Mouse (Mus musculus): ENCODE measurements at regions not wholly inside any gene's neighbourhood (a gene's known extent, or its start where the extent isn't known, plus 50 kb on each side); places are given as distances from the start of the nearest gene placed in this dataset.

- in situ Hi-C loops (cut with MboI; ENCODE audit: low sequenced_read_pairs in 2 of 2, unreplicated experiment in 2 of 2), result no loop called here
- no peaks in the 10 kb centered on the region for H3K36me3 ChIP-seq (ENCODE audit: control insufficient read depth, insufficient read depth, low read length, poor library complexity, severe bottlenecking)
These were observed 1183.7 kb upstream of the Arrdc3 start for GRCm38 (mm10) chr13:79699521-79699920.

More at GRCm38 (mm10) chr13:79699521-79699920, 1183.7 kb upstream of the Arrdc3 start:
- H3K4me3 ChIP-seq (ENCODE audit: insufficient read depth in 1 of 2, low read depth in 1 of 2, low read length in 2 of 2, poor library complexity in 1 of 2, severe bottlenecking in 1 of 2), result no peak overlapping the region
- no peak overlapping the region for H3K27ac ChIP-seq (ENCODE audit: insufficient read depth, low read depth, low read length, poor library complexity, severe bottlenecking)
- no peak overlapping the region for H3K9ac ChIP-seq (ENCODE audit: insufficient read depth, low read depth, low read length, poor library complexity, severe bottlenecking)
- no peak for DNase-seq (ENCODE audit: low read depth, low spot score)
- H3K9me3 ChIP-seq (ENCODE audit: control insufficient read depth, insufficient read depth, low read depth, low read length), result no peaks in the 10 kb centered on the region
- H3K4me1 ChIP-seq (ENCODE audit: control insufficient read depth in 2 of 2, insufficient read depth in 2 of 2, low read length in 2 of 2, poor library complexity in 1 of 2), result no peaks in the 10 kb centered on the region
- no peak for TF ChIP-seq CHD2 (IDR thresholded peaks at IDR 0.05; ENCODE audit: low read depth, low read length)
- TF ChIP-seq ZC3H11A (IDR thresholded peaks at IDR 0.05; ENCODE audit: borderline replicate concordance, low read depth, low read length), result no peak
- TF ChIP-seq MAFK (IDR thresholded peaks at IDR 0.05; ENCODE audit: insufficient read depth, low read depth, low read length), result no peak
